Comparison of ENCODE assay signal across 7 mouse cellular contexts in genomic region chr7:116131390-116131789, GRCm38 (mm10). TPM values are rescaled to one million over a fixed set of nuclear protein-coding genes. Genes with fewer than 3 reads are reported as not detected.
DNase-seq lines count a peak whose midpoint lies in the region; ATAC-seq lines count a peak whose summit lies in the region.

No protein-coding gene starts in this region.

- H3K4me3 ChIP-seq in forebrain, embryonic 15.5 days, result no peak overlapping the region
- no peak overlapping the region for H3K4me3 ChIP-seq in midbrain, embryonic 15.5 days

- H3K36me3 ChIP-seq in forebrain, embryonic 15.5 days, result no peaks in the 10 kb centered on the region
- no peaks in the 10 kb centered on the region for H3K36me3 ChIP-seq in midbrain, embryonic 15.5 days (replicated peaks)

- no peaks in the 10 kb centered on the region for H3K27me3 ChIP-seq in forebrain, embryonic 15.5 days
- no peaks in the 10 kb centered on the region for H3K27me3 ChIP-seq in midbrain, embryonic 15.5 days (replicated peaks)

- H3K27ac ChIP-seq in forebrain, embryonic 15.5 days (replicated peaks), result peak overlapping the region; percentile 55
- peak overlapping the region; percentile 62; the same call in 1 of the 2 replicates for H3K27ac ChIP-seq in midbrain, embryonic 15.5 days

- 15% methylated on average over 4 of the region's 4 CpGs for WGBS in forebrain, embryonic 15.5 days
- 17% methylated on average over 4 of the region's 4 CpGs for WGBS in midbrain, embryonic 15.5 days

- no peak overlapping the region for H3K9ac ChIP-seq in forebrain, embryonic 15.5 days (replicated peaks)
- no peak overlapping the region for H3K9ac ChIP-seq in midbrain, embryonic 15.5 days

- no peak overlapping the region for H3K4me2 ChIP-seq in forebrain, embryonic 15.5 days (replicated peaks)
- no peak overlapping the region for H3K4me2 ChIP-seq in midbrain, embryonic 15.5 days

- DNase-seq in kidney, postnatal 4 days, result peak; percentile 30 to 32
- no peak for DNase-seq in kidney, adult 11 months
- DNase-seq in adrenal gland, postnatal 25 days, result peak; percentile 28
- DNase-seq in B cell, adult 2 months, result no peak
- no peak for DNase-seq in lung, postnatal 25 days (ENCODE audit: low spot score)

- H3K9me3 ChIP-seq in forebrain, embryonic 15.5 days, result no peaks in the 10 kb centered on the region
- H3K9me3 ChIP-seq in midbrain, embryonic 15.5 days, result no peaks in the 10 kb centered on the region

- no peak; the same call in 1 of the 2 replicates for ATAC-seq in forebrain, embryonic 15.5 days (replicated peaks)
- ATAC-seq in midbrain, embryonic 15.5 days (replicated peaks), result peak; percentile 67

- peaks cover 10% of the 10 kb centered on the region for H3K4me1 ChIP-seq in forebrain, embryonic 15.5 days
- H3K4me1 ChIP-seq in midbrain, embryonic 15.5 days, result peaks cover 4% of the 10 kb centered on the region

RNA-seq across cellular contexts. Expression of gene Gm4353, which starts 47.0 kb away (rescaled TPM):
- total RNA-seq in adrenal gland, postnatal 25 days (2021), result 3.9 and 4.2 TPM in 2 replicates
- polyA plus RNA-seq in forebrain, embryonic 15.5 days (2015; fragmentation: Nextera tagmentation; extraction: Ambion mirVana), result 0.55 and 1.0 TPM in 2 replicates
- 1.0 and 1.3 TPM in 2 replicates for polyA plus RNA-seq in midbrain, embryonic 15.5 days (2015; fragmentation: Nextera tagmentation; extraction: Ambion mirVana)

Comparison
In these comparisons a context has a peak if more than half of its experiments do, and no peak if none do; other contexts are left out.
1. DNase-seq: peak in kidney, postnatal 4 days (2 of 2) and adrenal gland, postnatal 25 days (single experiment); none in kidney, adult 11 months (single experiment), B cell, adult 2 months (0 of 2) and lung, postnatal 25 days (single experiment).